Mouse (Mus musculus) heart, postnatal 0 days (tissue): ENCODE measurements around the gene Vegfa. TPM values are rescaled to one million over a fixed set of nuclear protein-coding genes. Genes with fewer than 3 reads are reported as not detected.

Experiments
- ATAC-seq: fragments of 200-750 bp; cut with Nextera tagmentation; 2 replicates; pipeline ENCODE4 v1.8.0; 2017; ENCODE audit warnings: low read depth, moderate number of reproducible peaks, moderate library complexity; ENCODE audit not compliant: insufficient read depth
- DNase-seq: peaks from one replicate; pipeline ENCODE4 v3.0.0-alpha.2; 2016; ENCODE audit warnings: low spot score
- H3K27ac ChIP-seq: fragments of 300-500 bp; sonication (generic); 2 replicates; pipeline ENCODE4 v1.5.1; 2014; ENCODE audit warnings: low read depth, mild to moderate bottlenecking
- H3K27me3 ChIP-seq: fragments of 300-500 bp; sonication (generic); 2 replicates; pipeline ENCODE4 v1.6.1; 2014; ENCODE audit warnings: low read length, mixed read lengths; ENCODE audit not compliant: control insufficient read depth, insufficient read depth
- H3K36me3 ChIP-seq: fragments of 300-500 bp; sonication (generic); replicated peaks from 2 replicates; pipeline ENCODE4 v1.6.1; 2014; ENCODE audit warnings: low read length, mixed read lengths; ENCODE audit not compliant: control insufficient read depth, insufficient read depth
- H3K4me1 ChIP-seq: fragments of 300-500 bp; sonication (generic); 2 replicates; pipeline ENCODE4 v1.6.1; 2014; ENCODE audit warnings: antibody characterized with exemption; ENCODE audit not compliant: control insufficient read depth, insufficient read depth
- H3K4me2 ChIP-seq: fragments of 300-500 bp; sonication (generic); 2 replicates; pipeline ENCODE4 v1.6.1; 2014; ENCODE audit warnings: low read depth, mild to moderate bottlenecking, low read length, moderate library complexity
- H3K4me3 ChIP-seq: fragments of 300-500 bp; sonication (generic); 2 replicates; pipeline ENCODE4 v1.5.1; 2014; ENCODE audit warnings: low read depth, low read length
- H3K9ac ChIP-seq: fragments of 300-500 bp; sonication (generic); replicated peaks from 2 replicates; pipeline ENCODE4 v1.6.1; 2014; ENCODE audit warnings: low read depth, low read length, mixed read lengths
- H3K9me3 ChIP-seq: fragments of 300-500 bp; sonication (generic); replicated peaks from 2 replicates; pipeline ENCODE4 v1.6.1; 2016; ENCODE audit warnings: low read length; ENCODE audit not compliant: control insufficient read depth
- CTCF ChIP-seq: IDR thresholded peaks from 2 replicates; pipeline ENCODE4 v1.5.1; 2016; ENCODE audit warnings: antibody characterized with exemption, control low read depth, low read depth
- EP300 ChIP-seq: IDR thresholded peaks from 2 replicates; pipeline ENCODE4 v1.6.1; 2016; ENCODE audit warnings: antibody characterized with exemption, low read depth
- WGBS: fragments of 180-500 bp; shearing (Covaris S2); extraction: QIAGEN DNeasy Blood & Tissue Kit; methylation state at CpG from one replicate; pipeline ENCODE4 v1.1.7; 2014; 5-methylcytosine and 5-hydroxymethylcytosine counted together
- polyA plus RNA-seq: library from polyadenylated mRNA; unstranded; fragments of >200 nt; fragmentation: Nextera tagmentation; extraction: Ambion mirVana; gene quantifications from 2 replicates; pipeline ENCODE4 v1.2.1, GENCODE M21; 2015
- total RNA-seq: library from RNA; depleted of rRNA; stranded (reverse); fragments of >200 nt; gene quantifications from 2 replicates; pipeline ENCODE4 v1.2.3, GENCODE M21; 2014; ENCODE audit warnings: low replicate concordance

The Vegfa gene
- total and polyA plus RNA-seq, 2 experiments from 2014 or later = 5.2 to 224 TPM

DNA sequence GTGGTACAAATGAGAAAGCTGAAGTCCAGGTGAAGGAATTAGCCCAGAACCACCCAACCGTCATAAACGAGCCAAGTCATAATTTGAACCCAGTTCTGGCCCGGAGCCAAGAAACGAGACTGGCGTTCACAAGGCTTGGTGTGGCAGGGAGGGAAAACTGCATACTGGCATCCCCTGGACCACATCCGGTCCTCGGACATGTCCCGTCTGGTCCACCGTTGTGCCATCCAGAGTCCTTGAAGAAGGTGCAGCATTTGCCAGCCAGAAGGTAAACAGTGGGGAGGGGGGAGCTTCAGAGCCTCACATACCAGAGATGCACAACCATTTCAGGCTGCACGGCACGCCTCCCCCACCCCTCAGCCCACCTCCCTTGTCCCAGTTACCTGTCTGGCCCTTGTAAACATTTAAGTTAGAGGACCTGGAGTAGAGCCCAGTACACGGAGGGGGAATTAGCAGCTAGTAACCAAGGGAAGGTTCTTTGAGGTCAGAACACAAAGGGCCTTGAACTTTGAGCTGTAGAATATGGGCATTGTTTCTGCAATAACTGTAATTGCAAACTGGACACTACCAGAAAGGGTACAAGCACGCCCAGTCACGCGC lies 27.2 kb upstream of the Vegfa start:
- Histone ChIP-seq H3K4me1 (peaks cover 8% of the 10 kb centered on the region), H3K4me2 (no peak overlapping the region), H3K27ac (no peak overlapping the region), H3K9ac (no peak overlapping the region), H3K4me3 (no peak overlapping the region), H3K36me3 (no peaks in the 10 kb centered on the region), H3K27me3 (no peaks in the 10 kb centered on the region), H3K9me3 (no peaks in the 10 kb centered on the region)
- no peak for TF ChIP-seq CTCF
- no peak for TF ChIP-seq EP300
- ATAC-seq = no peak
- no peak for DNase-seq
- 75% methylated on average over 15 of the region's 15 CpGs for WGBS

DNA sequence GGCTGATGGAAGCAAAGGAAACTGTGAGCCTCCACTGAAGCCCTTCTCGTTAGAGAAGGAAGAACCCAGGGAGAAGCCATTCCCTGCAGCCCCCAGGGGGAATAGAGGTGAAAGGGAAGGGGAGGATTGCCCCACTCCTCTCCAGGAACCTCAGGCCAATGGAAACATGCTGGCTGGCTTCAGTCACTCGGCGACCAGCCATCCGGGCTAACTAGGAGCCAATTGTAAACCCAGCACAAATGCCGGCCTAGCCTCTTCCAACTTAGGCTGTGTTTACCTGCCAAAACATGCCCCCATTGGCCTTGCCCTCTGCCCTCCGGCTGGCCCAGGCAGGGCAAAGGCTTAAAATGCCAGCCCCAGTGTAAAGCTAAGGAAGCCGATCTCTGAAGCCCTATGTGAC lies 24.1 kb upstream of the Vegfa start:
- H3K27me3 ChIP-seq = no peaks in the 10 kb centered on the region
- DNase-seq (no peak), ATAC-seq (no peak)
- H3K9me3 ChIP-seq = no peaks in the 10 kb centered on the region
- no peak overlapping the region for H3K9ac ChIP-seq
- H3K4me1 ChIP-seq = no peaks in the 10 kb centered on the region
- TF ChIP-seq EP300 (no peak), CTCF (no peak)
- no peak overlapping the region for H3K4me3 ChIP-seq
- H3K27ac ChIP-seq = no peak overlapping the region
- 63% methylated on average over 7 of the region's 7 CpGs for WGBS
- no peaks in the 10 kb centered on the region for H3K36me3 ChIP-seq
- no peak overlapping the region for H3K4me2 ChIP-seq

DNA sequence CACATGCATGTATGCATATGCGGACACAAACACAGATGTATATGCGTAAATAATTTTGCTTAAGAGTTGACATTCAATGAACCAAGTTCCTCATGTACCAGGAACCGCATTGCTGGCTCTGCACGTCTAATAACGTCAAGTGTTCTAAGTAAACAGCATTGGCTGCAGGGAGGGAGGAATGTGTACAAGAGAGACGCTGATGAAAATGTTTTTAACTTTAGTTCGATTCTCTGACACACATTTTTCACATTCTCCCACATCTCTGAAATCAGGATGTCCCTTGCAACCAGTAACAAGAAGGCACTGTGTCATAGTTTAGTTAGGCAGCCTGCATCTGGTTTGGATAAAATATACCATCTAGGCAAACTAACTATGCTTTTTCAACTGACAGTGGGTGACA lies 23.6 kb upstream of the Vegfa start:
- Histone ChIP-seq H3K4me3 (no peak overlapping the region), H3K9me3 (no peaks in the 10 kb centered on the region), H3K4me2 (no peak overlapping the region), H3K27ac (no peak overlapping the region), H3K4me1 (no peaks in the 10 kb centered on the region), H3K36me3 (no peaks in the 10 kb centered on the region), H3K27me3 (no peaks in the 10 kb centered on the region), H3K9ac (no peak overlapping the region)
- TF ChIP-seq CTCF (no peak), EP300 (no peak)
- no peak for DNase-seq
- no peak for ATAC-seq
- WGBS = 77% methylated on average over 7 of the region's 7 CpGs

DNA sequence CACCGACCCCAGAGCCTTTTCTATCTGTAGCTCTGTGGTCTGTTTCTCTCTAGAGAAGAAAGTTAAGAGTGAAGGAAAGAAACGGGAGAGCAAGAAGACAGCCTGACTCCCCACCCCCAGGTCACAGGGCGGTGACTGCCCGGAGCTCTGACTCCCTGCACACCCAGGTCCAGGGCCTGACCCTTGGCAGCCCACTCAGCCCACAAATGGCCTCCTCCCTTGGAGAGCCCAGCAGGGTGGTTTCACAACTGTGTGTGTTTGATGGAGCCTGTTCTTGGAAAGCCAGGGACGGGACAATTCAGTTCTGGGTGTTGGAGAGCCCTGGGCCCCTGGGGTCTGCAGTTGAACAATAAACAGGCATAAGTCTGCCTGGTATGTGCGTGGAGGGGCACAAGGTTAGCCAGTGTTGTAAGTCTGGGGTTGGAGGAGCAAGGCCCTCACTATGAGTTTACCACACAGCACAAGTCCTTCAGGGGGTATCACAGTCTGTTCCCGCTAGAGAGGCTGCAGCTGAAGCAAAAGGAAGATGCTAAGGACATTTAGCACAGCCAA lies 21.2 kb upstream of the Vegfa start:
- no peak overlapping the region for H3K27ac ChIP-seq
- no peak overlapping the region for H3K4me3 ChIP-seq
- H3K27me3 ChIP-seq = no peaks in the 10 kb centered on the region
- H3K36me3 ChIP-seq = no peaks in the 10 kb centered on the region
- H3K4me1 ChIP-seq = no peaks in the 10 kb centered on the region
- no peak overlapping the region for H3K4me2 ChIP-seq
- ATAC-seq = no peak
- DNase-seq = no peak
- no peaks in the 10 kb centered on the region for H3K9me3 ChIP-seq
- no peak overlapping the region for H3K9ac ChIP-seq
- TF ChIP-seq EP300 (no peak), CTCF (no peak)
- 74% methylated on average over 7 of the region's 7 CpGs for WGBS

DNA sequence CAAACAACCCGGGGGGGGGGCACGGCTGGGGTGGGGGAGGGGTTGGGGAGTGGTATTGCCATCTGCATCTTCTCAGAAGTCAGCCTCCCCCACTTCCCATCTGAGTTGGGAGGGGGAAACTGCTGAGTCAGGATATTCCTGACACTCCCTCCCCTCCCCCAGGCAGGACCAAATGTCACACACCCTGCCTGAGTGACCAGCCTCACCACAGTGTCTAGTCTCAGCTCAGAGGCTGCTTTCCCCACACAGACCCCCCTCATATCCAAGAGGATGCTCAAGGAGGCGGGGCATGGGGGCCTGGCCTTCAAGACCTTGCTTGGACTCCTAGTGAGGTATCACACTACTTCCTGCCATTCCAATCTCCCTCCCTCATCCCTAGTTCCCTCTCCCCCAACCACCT lies 20.0 kb upstream of the Vegfa start:
- H3K27ac ChIP-seq = no peak overlapping the region
- no peak overlapping the region for H3K4me2 ChIP-seq
- no peaks in the 10 kb centered on the region for H3K27me3 ChIP-seq
- no peaks in the 10 kb centered on the region for H3K36me3 ChIP-seq
- H3K4me3 ChIP-seq = no peak overlapping the region
- ATAC-seq (no peak), DNase-seq (no peak)
- H3K9ac ChIP-seq = no peak overlapping the region
- WGBS = 26% methylated on average over 3 of the region's 3 CpGs
- TF ChIP-seq CTCF (no peak), EP300 (no peak)
- H3K9me3 ChIP-seq = no peaks in the 10 kb centered on the region
- no peaks in the 10 kb centered on the region for H3K4me1 ChIP-seq

DNA sequence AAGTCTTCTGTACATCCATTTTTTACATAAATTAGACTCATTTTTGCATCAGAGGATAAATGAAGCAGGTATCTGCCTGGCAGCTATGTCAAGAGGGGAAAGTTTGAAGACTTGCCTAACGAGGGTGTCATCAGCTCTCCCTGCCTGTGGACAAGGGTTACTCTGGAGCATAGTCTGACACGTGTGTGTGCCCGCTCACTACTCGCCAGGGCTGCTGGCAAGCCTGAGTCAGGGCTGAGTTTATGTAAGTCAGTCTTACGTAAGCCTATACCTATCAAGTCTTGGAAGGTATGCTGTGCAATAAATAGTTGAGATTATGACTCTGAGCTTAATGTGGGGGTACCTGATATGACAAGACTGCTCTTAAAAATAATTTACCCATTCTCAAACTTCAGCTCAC lies 19.2 kb upstream of the Vegfa start:
- H3K36me3 ChIP-seq = no peaks in the 10 kb centered on the region
- no peak overlapping the region for H3K4me2 ChIP-seq
- H3K4me3 ChIP-seq = no peak overlapping the region
- TF ChIP-seq EP300 (no peak), CTCF (no peak)
- DNase-seq = no peak
- no peak overlapping the region for H3K27ac ChIP-seq
- ATAC-seq = no peak
- H3K9me3 ChIP-seq = no peaks in the 10 kb centered on the region
- no peaks in the 10 kb centered on the region for H3K4me1 ChIP-seq
- 62% methylated on average over 5 of the region's 5 CpGs for WGBS
- H3K27me3 ChIP-seq = no peaks in the 10 kb centered on the region
- no peak overlapping the region for H3K9ac ChIP-seq
